Mouse (Mus musculus) heart, adult 2 months (tissue): ENCODE results near the gene Fam43b.

Experiments
- CTCF ChIP-seq: fragments of 200-600 bp; IDR thresholded peaks from 2 replicates; pipeline ENCODE4 v1.8.1; 2022; ENCODE audit warnings: antibody characterized with exemption, mild to moderate bottlenecking, moderate library complexity
- EP300 ChIP-seq: fragments of 200-500 bp; IDR thresholded peaks from 2 replicates; pipeline ENCODE4 v1.6.1; 2011; ENCODE audit warnings: low read depth, low read length, control low read depth; ENCODE audit not compliant: insufficient read depth
- POLR2A ChIP-seq: fragments of 200-500 bp; IDR thresholded peaks from 2 replicates; pipeline ENCODE4 v1.6.1; 2011; ENCODE audit warnings: mild to moderate bottlenecking, low read depth, low read length, control low read depth; ENCODE audit not compliant: insufficient read depth

DNA sequence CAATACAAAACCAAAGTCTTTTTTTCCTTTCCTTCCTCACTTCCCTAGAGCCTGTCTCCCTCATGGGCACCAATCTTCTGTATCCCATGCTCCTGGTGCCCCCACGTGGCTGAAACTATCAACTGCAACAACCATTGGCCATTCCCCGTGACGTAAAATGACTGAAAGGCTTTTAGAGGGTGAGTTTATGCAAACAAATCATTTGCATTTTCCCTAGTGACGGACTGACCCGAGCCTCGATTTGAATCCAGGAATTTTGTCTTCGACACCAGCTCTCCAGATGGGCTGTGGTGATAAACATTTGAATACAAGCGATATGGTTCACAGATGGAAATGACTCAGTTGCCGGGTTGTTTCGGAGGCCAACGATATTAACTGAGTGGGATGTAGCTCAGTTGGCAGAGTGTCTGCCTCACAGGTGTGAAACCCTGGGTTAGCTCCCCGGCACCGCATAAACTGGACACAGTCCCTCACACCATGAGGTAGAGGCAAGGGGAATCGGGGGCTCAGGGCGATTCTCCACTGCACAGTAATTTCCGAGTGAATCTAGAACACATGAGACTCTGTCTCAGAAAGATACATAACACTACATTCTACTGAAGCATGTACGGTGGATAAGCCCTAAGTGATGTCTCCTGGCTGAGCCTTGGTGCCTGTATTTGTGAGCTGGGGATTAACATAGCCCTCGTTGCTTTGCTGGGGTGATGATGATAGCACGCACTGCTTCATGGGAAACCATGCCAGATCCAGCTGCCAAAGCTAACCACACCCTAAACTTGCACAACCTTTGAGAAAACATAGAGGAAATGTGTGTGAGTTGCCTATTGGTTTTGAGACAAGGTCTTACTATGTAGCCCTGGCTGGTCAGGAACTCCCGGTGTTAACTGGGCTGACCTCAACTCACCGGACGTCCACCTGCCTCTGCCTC lies 30.7 kb upstream of the Fam43b start:
- TF ChIP-seq EP300: peak; percentile 91
- peak; percentile 88 for TF ChIP-seq CTCF
- TF ChIP-seq POLR2A: no peak
